Mouse (Mus musculus) C2C12 (cell line): ENCODE data around the gene Gpr85.

Source experiments
- CTCF ChIP-seq: IDR thresholded peaks from one replicate; pipeline ENCODE4 v1.5.1; 2011; ENCODE audit not compliant: control insufficient read depth, insufficient read depth, insufficient read length
- MAX ChIP-seq: IDR thresholded peaks from one replicate; pipeline ENCODE4 v1.6.1; 2011; ENCODE audit warnings: mild to moderate bottlenecking, control low read depth
- MYOD1 ChIP-seq: IDR thresholded peaks from one replicate; pipeline ENCODE4 v1.6.1; 2011; ENCODE audit warnings: low read depth; ENCODE audit not compliant: control insufficient read depth, insufficient read length
- USF1 ChIP-seq: IDR thresholded peaks from one replicate; pipeline ENCODE4 v1.6.1; 2011; ENCODE audit warnings: low read depth, mild to moderate bottlenecking, control low read depth, moderate library complexity

GRCm38 (mm10) chr6:13837916-13838676, 1.6 kb downstream of the Gpr85 start:
- no peak for TF ChIP-seq CTCF
- no peak for TF ChIP-seq MAX
- TF ChIP-seq MYOD1, result no peak
- TF ChIP-seq USF1, result no peak
